Mouse (Mus musculus): ENCODE measurements around the gene Gbp8.
"Not testable (repeated sequence)": the region's sequence is repeated elsewhere in the genome, so short reads cannot be mapped to it uniquely, and the experiment has no call there.

DNA sequence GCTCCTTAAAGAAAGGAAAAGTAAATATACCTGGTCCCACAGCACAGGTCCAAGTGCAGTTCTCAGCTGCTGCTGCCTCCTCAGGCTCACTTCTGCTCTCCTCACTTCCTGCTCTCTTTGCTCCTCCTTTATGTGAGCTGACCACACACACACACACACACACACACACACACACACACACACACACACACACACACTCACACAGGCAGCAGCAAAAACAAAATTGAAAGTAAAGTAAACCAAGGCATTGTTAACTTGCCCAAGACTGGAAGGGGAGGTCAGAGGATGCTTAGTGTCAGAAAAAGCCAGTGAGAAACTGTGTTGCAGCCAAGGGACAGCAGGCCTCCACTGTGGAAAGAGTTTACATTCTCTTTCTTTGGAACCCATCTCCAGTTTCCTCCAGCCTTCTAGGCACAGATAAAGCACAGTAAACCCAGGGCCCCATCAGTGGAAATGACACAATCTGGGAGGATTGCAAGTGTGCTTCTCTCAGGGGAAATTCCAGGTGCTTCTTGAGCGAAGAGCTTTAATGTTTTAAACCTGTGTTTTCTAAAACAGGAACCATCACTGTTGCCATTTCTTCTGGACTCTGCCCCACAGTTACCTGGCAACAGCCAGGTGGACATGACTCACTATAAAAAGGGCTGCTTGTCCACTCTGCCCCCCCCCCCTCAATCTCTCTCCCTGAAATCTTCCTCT is 85.7 kb downstream of the Gbp8 start:
- not testable (repeated sequence) for TF ChIP-seq CTCF (IDR thresholded peaks at IDR 0.05; ENCODE audit: control insufficient read depth, insufficient read depth, low read length); POLR2A (IDR thresholded peaks at IDR 0.05; ENCODE audit: borderline replicate concordance, control insufficient read depth, low read depth, low read length)
